In genomic region chr5:143130342-143130741, GRCm38 (mm10) we compare ENCODE assay signal across 13 mouse cellular contexts. TPM values are rescaled to one million over a fixed set of nuclear protein-coding genes. Genes with fewer than 3 reads are reported as not detected.
DNase-seq lines count a peak whose midpoint lies in the region; ATAC-seq and TF ChIP-seq lines count a peak whose summit lies in the region.
"Had no signal": no experiment of that assay in that cellular context is flagged by ENCODE, and none has a peak within 500 bp of the region (broad histone marks: within the 10 kb centered on the region; RNA-seq: fewer than 3 reads in every experiment).

No protein-coding gene starts in this region.

- no peak overlapping the region for H3K27ac ChIP-seq in heart, adult 2 months
- no peak overlapping the region for H3K27ac ChIP-seq in thymus, adult 2 months (ENCODE audit: control insufficient read depth, insufficient read depth, low read length)
- no peak overlapping the region for H3K27ac ChIP-seq in liver, embryonic 11.5 days (ENCODE audit: low read depth, low read length)
- H3K27ac ChIP-seq: limb, embryonic 15.5 days; neural tube, embryonic 12.5 days had no signal

- H3K9ac ChIP-seq in heart, adult 2 months (ENCODE audit: low read depth, low read length), result no peak overlapping the region
- H3K9ac ChIP-seq in liver, embryonic 11.5 days (ENCODE audit: low read depth, low read length), result no peak overlapping the region
- H3K9ac ChIP-seq: limb, embryonic 15.5 days; neural tube, embryonic 12.5 days had no signal

- 89% methylated on average over 7 of the region's 7 CpGs for WGBS in heart, adult 2 months
- WGBS in thymus, adult 2 months, result 88% methylated on average over 7 of the region's 7 CpGs
- WGBS in liver, embryonic 11.5 days, result 86% methylated on average over 7 of the region's 7 CpGs

- no peak for TF ChIP-seq POLR2A in heart, adult 2 months (IDR thresholded peaks at IDR 0.05; ENCODE audit: insufficient read depth, low read depth, low read length)
- no peak for TF ChIP-seq POLR2A in thymus, adult 2 months (IDR thresholded peaks at IDR 0.05; ENCODE audit: control insufficient read depth, extremely low read depth, insufficient read depth, low read length, poor library complexity)

- no peak overlapping the region for H3K4me2 ChIP-seq in liver, embryonic 11.5 days
- H3K4me2 ChIP-seq: limb, embryonic 15.5 days; neural tube, embryonic 12.5 days had no signal

- no peak overlapping the region for H3K4me3 ChIP-seq in heart, adult 2 months
- no peak overlapping the region for H3K4me3 ChIP-seq in thymus, adult 2 months (ENCODE audit: control insufficient read depth, insufficient read depth, low read length)
- H3K4me3 ChIP-seq in liver, embryonic 11.5 days (ENCODE audit: low read depth, low read length), result no peak overlapping the region
- H3K4me3 ChIP-seq: limb, embryonic 15.5 days; neural tube, embryonic 12.5 days had no signal

- no peaks in the 10 kb centered on the region for H3K79me2 ChIP-seq in heart, adult 2 months (replicated peaks; ENCODE audit: control insufficient read depth, insufficient read depth, low read length)

- peak; percentile 46 for TF ChIP-seq CTCF in heart, adult 2 months (IDR thresholded peaks at IDR 0.05)
- TF ChIP-seq CTCF in thymus, adult 2 months (IDR thresholded peaks at IDR 0.05; ENCODE audit: borderline replicate concordance, control insufficient read depth, extremely low read depth, insufficient read depth, low read length, poor library complexity), result peak; percentile 52; the same call in 1 of the 2 replicates

- H3K36me3 ChIP-seq in heart, adult 2 months (ENCODE audit: control insufficient read depth, insufficient read depth, low read length), result no peaks in the 10 kb centered on the region
- H3K36me3 ChIP-seq in thymus, adult 2 months (ENCODE audit: control insufficient read depth, insufficient read depth, low read length), result no peaks in the 10 kb centered on the region
- no peaks in the 10 kb centered on the region for H3K36me3 ChIP-seq in liver, embryonic 11.5 days (ENCODE audit: control insufficient read depth, insufficient read depth, low read length)
- H3K36me3 ChIP-seq: limb, embryonic 15.5 days; neural tube, embryonic 12.5 days had no signal

- ATAC-seq in liver, embryonic 11.5 days (replicated peaks; ENCODE audit: low FRiP score), result no peak
- ATAC-seq: inflammation-experienced regulatory T-cells, adult 6 months had no signal

- DNase-seq in heart, adult 2 months, result no peak
- DNase-seq in heart, postnatal 36 days, result no peak
- peak; percentile 31 for DNase-seq in thymus, adult 2 months
- DNase-seq in thymus, adult 18-20 months, result no peak
- DNase-seq in liver, embryonic 11.5 days (ENCODE audit: low spot score), result peak; percentile 39
- DNase-seq in thymus, postnatal 4 days, result peak; percentile 61
- no peak for DNase-seq in embryo, embryonic 9.5 days (ENCODE audit: extremely low spot score)
- DNase-seq in cerebellum, adult 11-12 months, result no peak
- DNase-seq: gastrocnemius, postnatal 14 days had no signal

- peaks cover 7% of the 10 kb centered on the region; the same call in 1 of the 2 replicates for H3K9me3 ChIP-seq in liver, embryonic 11.5 days (ENCODE audit: control insufficient read depth, low read length)
- H3K9me3 ChIP-seq: limb, embryonic 15.5 days had no signal

- no peaks in the 10 kb centered on the region for H3K4me1 ChIP-seq in heart, adult 2 months (ENCODE audit: control insufficient read depth, insufficient read depth, low read length)
- peaks cover 9% of the 10 kb centered on the region for H3K4me1 ChIP-seq in thymus, adult 2 months (replicated peaks; ENCODE audit: control insufficient read depth, insufficient read depth, low read length)
- peaks cover 5% of the 10 kb centered on the region; the same call in 1 of the 2 replicates for H3K4me1 ChIP-seq in liver, embryonic 11.5 days (replicated peaks; ENCODE audit: control insufficient read depth, insufficient read depth, low read length)
- H3K4me1 ChIP-seq: limb, embryonic 15.5 days; neural tube, embryonic 12.5 days had no signal

- H3K27me3 ChIP-seq in heart, adult 2 months (ENCODE audit: control insufficient read depth, insufficient read depth, low read length), result no peaks in the 10 kb centered on the region
- H3K27me3 ChIP-seq in thymus, adult 2 months (ENCODE audit: control insufficient read depth, insufficient read depth, low read length), result no peaks in the 10 kb centered on the region; the same call in 1 of the 2 replicates
- peaks cover 8% of the 10 kb centered on the region for H3K27me3 ChIP-seq in liver, embryonic 11.5 days (replicated peaks; ENCODE audit: control insufficient read depth, insufficient read depth, low read length)
- H3K27me3 ChIP-seq: limb, embryonic 15.5 days; neural tube, embryonic 12.5 days had no signal

- intact Hi-C loops in heart, adult 2 months (cut with DNase I), result no loop called here
- intact Hi-C loops in heart, postnatal 36 days (cut with DNase I), result no loop called here

- TF ChIP-seq EP300 in heart, adult 2 months (IDR thresholded peaks at IDR 0.05; ENCODE audit: insufficient read depth, low read depth, low read length), result no peak

RNA-seq across cellular contexts. Expression of gene Olfr718-ps1, which starts 17.0 kb away (rescaled TPM):
- not detected for total RNA-seq in heart, adult 2 months (2021)
- not detected in 2 replicates for polyA plus RNA-seq in heart, adult 2 months (2012; rRNA removed)
- total RNA-seq in heart, postnatal 36 days (2021), result not detected
- polyA plus RNA-seq in thymus, adult 2 months (2012; rRNA removed), result not detected in 2 replicates
- polyA plus RNA-seq in liver, embryonic 11.5 days (2014; fragmentation: Nextera tagmentation; extraction: Ambion mirVana), result not detected in 2 replicates
- total RNA-seq: gastrocnemius, postnatal 14 days had no signal
- polyA plus RNA-seq: limb, embryonic 15.5 days; neural tube, embryonic 12.5 days; spleen, adult 2 months had no signal

RNA-seq across cellular contexts. Expression of gene Rnf216, which starts 17.5 kb away (rescaled TPM):
- total RNA-seq in heart, adult 2 months (2021), result 10 to 100 TPM; 23.3 to 23.8 TPM
- polyA plus RNA-seq in heart, adult 2 months (2012; rRNA removed), result 16.5 and 16.8 TPM in 2 replicates
- 10 to 100 TPM; 27.1 to 28.0 TPM for total RNA-seq in heart, postnatal 36 days (2021)
- 16.1 and 17.6 TPM in 2 replicates for polyA plus RNA-seq in thymus, adult 2 months (2012; rRNA removed)
- 28.7 and 34.7 TPM in 2 replicates for polyA plus RNA-seq in liver, embryonic 11.5 days (2014; fragmentation: Nextera tagmentation; extraction: Ambion mirVana)

RNA-seq across cellular contexts. Expression of gene Rbak, which starts 50.2 kb away (rescaled TPM):
- 1 to 10 TPM; 4.3 to 4.4 TPM for total RNA-seq in heart, adult 2 months (2021)
- polyA plus RNA-seq in heart, adult 2 months (2012; rRNA removed), result 1.9 and 3.6 TPM in 2 replicates
- total RNA-seq in heart, postnatal 36 days (2021), result 1 to 10 TPM; 4.4 to 5.3 TPM
- 6.4 and 7.5 TPM in 2 replicates for polyA plus RNA-seq in thymus, adult 2 months (2012; rRNA removed)
- 6.7 and 8.9 TPM in 2 replicates for polyA plus RNA-seq in liver, embryonic 11.5 days (2014; fragmentation: Nextera tagmentation; extraction: Ambion mirVana)

RNA-seq across cellular contexts. Expression of gene Spdye4b, which starts 50.5 kb away (rescaled TPM):
- total RNA-seq in heart, adult 2 months (2021), result not detected
- polyA plus RNA-seq in heart, adult 2 months (2012; rRNA removed), result not detected in 2 replicates
- total RNA-seq in heart, postnatal 36 days (2021), result not detected
- polyA plus RNA-seq in thymus, adult 2 months (2012; rRNA removed), result 0.08 TPM in 1 of 2 replicates, not detected in the other
- 0.21 TPM in 1 of 2 replicates, not detected in the other for polyA plus RNA-seq in liver, embryonic 11.5 days (2014; fragmentation: Nextera tagmentation; extraction: Ambion mirVana)
- total RNA-seq: gastrocnemius, postnatal 14 days had no signal
- polyA plus RNA-seq: inflammation-experienced regulatory T-cells, adult 6 months; limb, embryonic 15.5 days; neural tube, embryonic 12.5 days; spleen, adult 2 months had no signal

Comparison
In these comparisons a context has a peak if more than half of its experiments do, and no peak if none do; other contexts are left out.
1. DNase-seq: peak in thymus, adult 2 months (single experiment), liver, embryonic 11.5 days (single experiment) and thymus, postnatal 4 days (single experiment); none in heart, adult 2 months (0 of 2), heart, postnatal 36 days (0 of 2), thymus, adult 18-20 months (0 of 2), embryo, embryonic 9.5 days (single experiment) and cerebellum, adult 11-12 months (single experiment).